Mouse (Mus musculus) intestine, embryonic 14.5 days (tissue): Measurements from ENCODE around the gene Smad6. TPM values are rescaled to one million over a fixed set of nuclear protein-coding genes. Genes with fewer than 3 reads are reported as not detected.

Experiments
- ATAC-seq: fragments of 200-750 bp; cut with Nextera tagmentation; replicated peaks from 2 replicates; pipeline ENCODE4 v1.8.0; 2017; ENCODE audit warnings: low read depth, moderate number of reproducible peaks, moderate TSS enrichment, moderate library complexity; ENCODE audit not compliant: low FRiP score, low TSS enrichment
- DNase-seq: peaks from one replicate; pipeline ENCODE4 v3.0.0-alpha.2; 2018; ENCODE audit warnings: low spot score
- H3K27ac ChIP-seq: fragments of 300-500 bp; sonication (generic); 2 replicates; pipeline ENCODE4 v1.5.1; 2014; ENCODE audit warnings: low read depth, mild to moderate bottlenecking, control low read depth
- H3K27me3 ChIP-seq: fragments of 300-500 bp; sonication (generic); replicated peaks from 2 replicates; pipeline ENCODE4 v1.6.1; 2014; ENCODE audit warnings: low read length, control low read depth; ENCODE audit not compliant: control insufficient read depth, insufficient read depth
- H3K36me3 ChIP-seq: fragments of 300-500 bp; sonication (generic); 2 replicates; pipeline ENCODE4 v1.6.1; 2014; ENCODE audit warnings: low read length, control low read depth; ENCODE audit not compliant: control insufficient read depth, insufficient read depth
- H3K4me1 ChIP-seq: fragments of 300-500 bp; sonication (generic); replicated peaks from 2 replicates; pipeline ENCODE4 v1.6.1; 2014; ENCODE audit warnings: low read length, control low read depth, mixed read lengths; ENCODE audit not compliant: control insufficient read depth, insufficient read depth
- H3K4me2 ChIP-seq: fragments of 300-500 bp; sonication (generic); 2 replicates; pipeline ENCODE4 v1.6.1; 2014; ENCODE audit warnings: low read length
- H3K4me3 ChIP-seq: fragments of 300-500 bp; sonication (generic); 2 replicates; pipeline ENCODE4 v1.5.1; 2014; ENCODE audit warnings: low read depth, low read length, control low read depth, mixed read lengths
- H3K9ac ChIP-seq: fragments of 300-500 bp; sonication (generic); 2 replicates; pipeline ENCODE4 v1.6.1; 2014; ENCODE audit warnings: mild to moderate bottlenecking, low read length
- H3K9me3 ChIP-seq: fragments of 300-500 bp; sonication (generic); 2 replicates; pipeline ENCODE4 v1.6.1; 2016; ENCODE audit warnings: low read length, control low read depth; ENCODE audit not compliant: control insufficient read depth
- WGBS: fragments of 180-500 bp; shearing (Covaris S2); extraction: QIAGEN DNeasy Blood & Tissue Kit; methylation state at CpG from one replicate; pipeline ENCODE4 v1.1.7; 2014; 5-methylcytosine and 5-hydroxymethylcytosine counted together
- polyA plus RNA-seq: library from polyadenylated mRNA; unstranded; fragments of >200 nt; fragmentation: Nextera tagmentation; extraction: Ambion mirVana; gene quantifications from 2 replicates; pipeline ENCODE4 v1.2.1, GENCODE M21; 2014

Smad6 gene
- polyA plus RNA-seq, 1 experiment from 2014 or later, result 9.3 TPM

DNA sequence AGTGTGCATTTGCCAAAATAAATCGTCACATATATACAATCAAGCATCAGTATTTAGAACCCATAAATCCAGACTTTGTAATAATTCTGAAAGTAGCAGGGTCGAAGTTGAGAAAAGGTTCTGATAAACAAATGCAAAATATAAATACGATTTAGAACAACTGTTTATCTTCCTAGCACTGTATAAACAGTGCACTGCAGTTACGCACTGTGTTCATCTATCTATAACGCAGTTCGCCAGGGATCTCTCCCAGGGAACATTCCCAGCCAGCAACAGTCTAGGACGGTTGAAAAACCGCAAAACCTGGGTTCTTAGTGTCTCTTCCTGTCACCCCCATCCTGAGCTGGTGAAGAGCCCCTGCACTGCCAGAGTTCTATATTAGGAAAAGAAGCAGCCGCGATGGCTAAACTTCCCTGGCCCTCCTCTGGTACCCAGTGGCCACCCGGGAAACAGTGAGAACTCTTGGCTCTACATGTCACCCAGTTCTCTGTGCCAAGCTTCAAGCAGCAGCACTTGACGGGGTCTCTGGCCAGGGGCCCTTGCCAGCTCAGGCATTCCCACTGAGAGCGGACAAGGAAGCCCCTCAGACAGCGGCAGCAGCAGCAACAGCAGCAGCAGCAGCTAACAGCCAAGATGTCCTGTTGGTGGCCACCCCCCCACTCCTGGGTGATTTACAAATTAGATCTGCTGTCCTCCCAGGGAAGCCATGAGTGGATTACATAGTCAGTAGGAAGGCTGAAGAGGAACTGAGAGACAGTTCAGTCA is 54.3 kb downstream of the Smad6 start:
- no peak overlapping the region for H3K9ac ChIP-seq
- H3K27me3 ChIP-seq, result no peaks in the 10 kb centered on the region
- 35% methylated on average over 14 of the region's 14 CpGs for WGBS
- H3K4me2 ChIP-seq, result no peak overlapping the region; the same call in 1 of the 2 replicates
- no peaks in the 10 kb centered on the region; the same call in 1 of the 2 replicates for H3K36me3 ChIP-seq
- no peaks in the 10 kb centered on the region for H3K9me3 ChIP-seq
- DNase-seq (no peak), ATAC-seq (no peak)
- H3K4me1 ChIP-seq, result peaks cover 90% of the 10 kb centered on the region
- peak overlapping the region; percentile 90 for H3K27ac ChIP-seq
- H3K4me3 ChIP-seq, result no peak overlapping the region

- DNase-seq, result no peak
- peak; percentile 22; the same call in 1 of the 2 replicates for ATAC-seq
- Histone ChIP-seq H3K9me3 (no peaks in the 10 kb centered on the region), H3K4me1 (peaks cover 89% of the 10 kb centered on the region), H3K36me3 (no peaks in the 10 kb centered on the region; the same call in 1 of the 2 replicates), H3K4me2 (peak overlapping the region; percentile 7; the same call in 1 of the 2 replicates), H3K4me3 (no peak overlapping the region), H3K27me3 (no peaks in the 10 kb centered on the region), H3K9ac (no peak overlapping the region), H3K27ac (peak overlapping the region; percentile 54; the same call in 1 of the 2 replicates)
- WGBS, result 10% methylated on average over 4 of the region's 4 CpGs
Measured at GRCm38 (mm10) chr9:63965579-63965981, 56.3 kb downstream of the Smad6 start.

- WGBS, result 67% methylated on average over 6 of the region's 6 CpGs
- ATAC-seq, result no peak
- H3K27ac ChIP-seq, result no peak overlapping the region
- no peak for DNase-seq
- H3K9me3 ChIP-seq, result no peaks in the 10 kb centered on the region
- H3K4me2 ChIP-seq, result no peak overlapping the region
- H3K27me3 ChIP-seq, result no peaks in the 10 kb centered on the region
- H3K4me1 ChIP-seq, result peaks cover 85% of the 10 kb centered on the region
- H3K36me3 ChIP-seq, result no peaks in the 10 kb centered on the region
- H3K9ac ChIP-seq, result no peak overlapping the region
- no peak overlapping the region for H3K4me3 ChIP-seq
Measured at GRCm38 (mm10) chr9:63961881-63962280, 60.0 kb downstream of the Smad6 start.

DNA sequence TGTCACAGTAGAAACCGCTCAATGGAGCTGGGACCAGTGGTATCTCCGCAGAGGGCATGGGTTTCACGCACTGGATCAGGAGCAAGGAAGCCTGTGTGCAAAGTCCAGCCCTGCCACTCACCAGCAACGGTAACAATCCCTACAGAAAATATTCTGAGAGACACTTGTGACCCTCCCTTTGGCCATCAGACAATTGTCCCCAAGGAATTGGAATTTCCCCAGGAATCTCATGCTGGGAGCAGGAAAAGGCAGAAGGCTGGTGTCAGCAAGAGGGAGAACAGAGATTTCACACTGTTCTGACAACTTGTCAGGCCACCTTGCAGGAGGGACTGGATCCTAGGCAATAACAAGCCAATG is 61.1 kb downstream of the Smad6 start:
- WGBS, result 27% methylated on average over 4 of the region's 4 CpGs
- H3K4me1 ChIP-seq, result peaks cover 76% of the 10 kb centered on the region

GRCm38 (mm10) chr9:63959933-63960828 is 61.7 kb downstream of the Smad6 start:
- H3K9ac ChIP-seq, result peak overlapping the region; percentile 18
- H3K4me3 ChIP-seq, result no peak overlapping the region
- peak overlapping the region; percentile 35 for H3K4me2 ChIP-seq
- no peak for ATAC-seq
- H3K36me3 ChIP-seq, result no peaks in the 10 kb centered on the region
- no peaks in the 10 kb centered on the region for H3K9me3 ChIP-seq
- H3K27ac ChIP-seq, result peak overlapping the region; percentile 84
- WGBS, result 8% methylated on average over 21 of the region's 21 CpGs
- peaks cover 70% of the 10 kb centered on the region for H3K4me1 ChIP-seq
- DNase-seq, result no peak
- no peaks in the 10 kb centered on the region for H3K27me3 ChIP-seq

More for the DNA sequence above, 61.1 kb downstream of the Smad6 start:
- no peaks in the 10 kb centered on the region for H3K9me3 ChIP-seq
- peak overlapping the region; percentile 84 for H3K27ac ChIP-seq
- H3K4me2 ChIP-seq, result peak overlapping the region; percentile 35
- H3K4me3 ChIP-seq, result no peak overlapping the region
- no peak overlapping the region for H3K9ac ChIP-seq
- DNase-seq, result no peak
- H3K36me3 ChIP-seq, result no peaks in the 10 kb centered on the region
- H3K27me3 ChIP-seq, result no peaks in the 10 kb centered on the region
- no peak for ATAC-seq

DNA sequence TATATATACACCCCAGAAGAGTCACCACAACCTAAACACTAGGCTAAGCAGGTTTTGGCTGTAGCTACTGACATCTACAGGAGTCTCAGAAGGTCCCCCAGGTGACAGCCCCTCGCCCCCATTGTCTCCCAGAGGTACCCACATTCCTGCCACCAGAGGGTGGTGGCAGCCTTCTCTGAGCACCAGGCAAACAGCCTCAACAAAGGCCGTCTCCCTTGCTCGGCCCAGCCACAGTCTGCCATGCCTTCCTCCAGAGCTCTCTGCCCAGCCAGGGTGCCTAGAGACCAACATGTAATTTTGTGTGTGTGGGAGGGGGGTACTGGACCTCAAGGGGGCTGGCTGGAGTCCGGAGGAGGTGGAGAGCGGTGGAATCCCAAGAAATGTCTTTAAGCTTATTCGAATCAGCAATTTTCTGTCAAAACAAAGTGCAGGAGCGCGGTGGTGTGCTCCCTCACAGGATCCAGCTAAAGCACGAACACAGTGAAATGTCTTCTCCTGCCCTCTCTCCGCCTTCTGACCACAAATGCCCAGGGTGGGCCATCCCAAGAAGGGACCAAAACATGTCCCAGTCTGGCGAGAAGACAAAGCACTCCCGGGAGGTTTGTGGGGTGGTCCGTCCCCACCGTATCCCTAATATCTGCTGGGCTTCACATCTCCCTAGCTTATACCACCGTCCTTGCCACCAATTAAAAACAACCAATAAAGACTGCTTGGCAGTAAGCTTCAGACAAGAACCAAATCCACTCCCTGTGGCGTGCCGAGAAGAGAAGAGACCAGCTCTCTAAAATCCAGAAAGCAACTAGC is 62.5 kb downstream of the Smad6 start:
- no peaks in the 10 kb centered on the region for H3K36me3 ChIP-seq
- H3K4me2 ChIP-seq, result peak overlapping the region; percentile 36
- H3K4me1 ChIP-seq, result peaks cover 63% of the 10 kb centered on the region
- no peaks in the 10 kb centered on the region for H3K27me3 ChIP-seq
- H3K4me3 ChIP-seq, result no peak overlapping the region
- no peaks in the 10 kb centered on the region for H3K9me3 ChIP-seq
- ATAC-seq (peak; percentile 58; the same call in 1 of the 2 replicates), DNase-seq (peak; percentile 86)
- H3K27ac ChIP-seq, result peak overlapping the region; percentile 84
- WGBS, result 29% methylated on average over 17 of the region's 17 CpGs
- H3K9ac ChIP-seq, result peak overlapping the region; percentile 5; the same call in 1 of the 2 replicates

DNA sequence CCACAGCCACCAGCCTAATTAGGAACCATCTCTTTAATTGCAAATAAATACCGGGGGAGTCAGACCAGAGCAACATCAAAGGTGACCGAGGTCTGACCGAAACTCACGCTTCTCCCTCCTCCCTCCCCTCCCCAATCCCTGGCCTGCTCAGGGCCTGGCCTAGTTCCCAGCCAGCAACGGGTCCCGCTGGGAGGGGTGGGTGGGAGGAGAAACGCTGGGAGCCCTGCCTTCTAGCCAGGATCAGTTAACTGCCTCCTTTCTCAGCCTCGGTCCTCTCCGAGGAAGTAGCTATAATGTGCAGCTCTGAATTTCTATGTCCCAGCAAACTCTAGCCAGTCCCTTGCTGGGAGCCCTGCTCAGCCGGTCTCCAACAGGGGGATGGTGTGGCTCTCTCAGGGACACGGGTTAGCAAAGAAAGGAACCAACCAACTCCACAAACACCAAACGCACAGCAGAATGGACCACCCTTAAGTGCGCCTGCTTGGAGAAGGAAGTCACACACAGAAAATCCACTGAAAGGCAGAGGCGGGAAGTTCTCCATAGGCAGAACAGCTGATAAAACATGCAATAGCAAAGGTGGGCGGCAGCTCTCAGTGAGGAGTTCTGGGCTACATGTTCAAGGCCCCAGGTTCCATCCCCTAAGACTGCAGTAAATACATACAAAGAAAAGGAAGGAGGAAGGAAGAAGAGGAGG is 63.4 kb downstream of the Smad6 start:
- Histone ChIP-seq H3K27me3 (no peaks in the 10 kb centered on the region), H3K9ac (0 out of 2 replicates have a peak overlapping the region, but pooled peaks have one; percentile 8), H3K27ac (peak overlapping the region; percentile 84), H3K36me3 (peaks cover 3% of the 10 kb centered on the region; the same call in 1 of the 2 replicates), H3K4me1 (peaks cover 55% of the 10 kb centered on the region), H3K4me3 (no peak overlapping the region), H3K4me2 (peak overlapping the region; percentile 36), H3K9me3 (no peaks in the 10 kb centered on the region)
- 16% methylated on average over 15 of the region's 15 CpGs for WGBS
- peak; percentile 77 for DNase-seq
- peak; percentile 48; the same call in 1 of the 2 replicates for ATAC-seq
